Mouse (Mus musculus) heart, postnatal 0 days (tissue): ENCODE data around the gene Coq5.

Source experiments
- CTCF ChIP-seq: IDR thresholded peaks from 2 replicates; pipeline ENCODE4 v1.5.1; 2016; ENCODE audit warnings: antibody characterized with exemption, control low read depth, low read depth
- EP300 ChIP-seq: IDR thresholded peaks from 2 replicates; pipeline ENCODE4 v1.6.1; 2016; ENCODE audit warnings: antibody characterized with exemption, low read depth

- TF ChIP-seq CTCF (peak; percentile 44; the same call in 1 of the 2 replicates), EP300 (no peak)
Observed at GRCm38 (mm10) chr5:115300035-115300744, 20.7 kb downstream of the Coq5 start.
